Mouse (Mus musculus): ENCODE data around the gene Fcrl6.

Fcrl6 gene

GRCm38 (mm10) chr1:172612745-172613144 is 10.4 kb upstream of the Fcrl6 start:
- DNase-seq = no peak

GRCm38 (mm10) chr1:172611304-172611703 is 9.0 kb upstream of the Fcrl6 start:
- no peak for DNase-seq

GRCm38 (mm10) chr1:172594495-172594894 is 7.9 kb downstream of the Fcrl6 start:
- peak; percentile 56 for DNase-seq

- DNase-seq = no peak
Observed at GRCm38 (mm10) chr1:172593956-172594355, 8.4 kb downstream of the Fcrl6 start.

GRCm38 (mm10) chr1:172593321-172593720 is 9.0 kb downstream of the Fcrl6 start:
- DNase-seq = no peak

- DNase-seq = peak; percentile 19
Observed at GRCm38 (mm10) chr1:172590385-172590784, 12.0 kb downstream of the Fcrl6 start, which contains the start of gene Slamf8. Gene Slamf8, minus strand, starts transcription at chr1:172590568.

- DNase-seq = no peak
Observed at GRCm38 (mm10) chr1:172585612-172586567, 16.5 kb downstream of the Fcrl6 start.

GRCm38 (mm10) chr1:172585026-172585425 is 17.3 kb downstream of the Fcrl6 start:
- no peak for DNase-seq

GRCm38 (mm10) chr1:172584271-172584670 is 18.1 kb downstream of the Fcrl6 start:
- DNase-seq = no peak

- DNase-seq = no peak
Observed at GRCm38 (mm10) chr1:172582436-172582835, 19.9 kb downstream of the Fcrl6 start.

GRCm38 (mm10) chr1:172580116-172580515 is 22.2 kb downstream of the Fcrl6 start:
- DNase-seq = no peak

- no peak for DNase-seq
Observed at GRCm38 (mm10) chr1:172567758-172568157, 34.6 kb downstream of the Fcrl6 start.

- DNase-seq = no peak
Observed at GRCm38 (mm10) chr1:172566131-172566530, 36.2 kb downstream of the Fcrl6 start.

GRCm38 (mm10) chr1:172563465-172563828 is 38.9 kb downstream of the Fcrl6 start:
- no peak for DNase-seq

- peak; percentile 86 for DNase-seq
Observed at GRCm38 (mm10) chr1:172562641-172563464, 39.5 kb downstream of the Fcrl6 start.

GRCm38 (mm10) chr1:172555638-172556037 is 46.7 kb downstream of the Fcrl6 start, which contains the start of gene Vsig8:
Gene Vsig8, plus strand, starts transcription at chr1:172555938.
- no peak for DNase-seq

- DNase-seq = peak; percentile 53
Observed at GRCm38 (mm10) chr1:172552623-172553022, 49.7 kb downstream of the Fcrl6 start.

GRCm38 (mm10) chr1:172551009-172551408 is 51.3 kb downstream of the Fcrl6 start:
- DNase-seq = no peak

GRCm38 (mm10) chr1:172550551-172550951 is 51.8 kb downstream of the Fcrl6 start:
- peak; percentile 69 for DNase-seq

GRCm38 (mm10) chr1:172549717-172550116 is 52.6 kb downstream of the Fcrl6 start:
- DNase-seq = no peak

GRCm38 (mm10) chr1:172549314-172549713 is 53.0 kb downstream of the Fcrl6 start:
- DNase-seq = no peak

GRCm38 (mm10) chr1:172548501-172548900 is 53.9 kb downstream of the Fcrl6 start:
- DNase-seq = no peak

Measured in kidney, postnatal 14 days (tissue).